Mouse (Mus musculus) retina, adult 2 months (tissue): ENCODE measurements around the gene Ncaph2.
A peak's percentile ranks its signal among the peaks of the same experiment; 100 is the strongest.

Experiments used
- DNase-seq: peaks from one replicate; pipeline ENCODE4 v3.0.0-alpha.2; 2012; ENCODE audit warnings: low read depth, low spot score

The Ncaph2 gene

GRCm38 (mm10) chr15:89341678-89342077, 13.8 kb upstream of the Ncaph2 start:
- no peak for DNase-seq

GRCm38 (mm10) chr15:89343325-89343724, 12.2 kb upstream of the Ncaph2 start:
- DNase-seq = no peak

GRCm38 (mm10) chr15:89350447-89350846, 5.1 kb upstream of the Ncaph2 start:
- DNase-seq = no peak

- DNase-seq = no peak
These were observed 4.2 kb upstream of the Ncaph2 start for GRCm38 (mm10) chr15:89351302-89351701.

- DNase-seq = no peak
These were observed 3.5 kb upstream of the Ncaph2 start for GRCm38 (mm10) chr15:89352054-89352453.

GRCm38 (mm10) chr15:89352795-89353194, 2.7 kb upstream of the Ncaph2 start:
- DNase-seq = no peak

GRCm38 (mm10) chr15:89353837-89354236, 1.7 kb upstream of the Ncaph2 start:
- no peak for DNase-seq

GRCm38 (mm10) chr15:89354455-89354854, 1.1 kb upstream of the Ncaph2 start:
- DNase-seq = no peak

- no peak for DNase-seq
These were observed 853 bp downstream of the Ncaph2 start for GRCm38 (mm10) chr15:89356372-89356771.

- no peak for DNase-seq
These were observed 3.3 kb downstream of the Ncaph2 start for GRCm38 (mm10) chr15:89358784-89359183.

- no peak for DNase-seq
These were observed 7.5 kb downstream of the Ncaph2 start for GRCm38 (mm10) chr15:89363051-89363450.

GRCm38 (mm10) chr15:89365141-89365551, 9.6 kb downstream of the Ncaph2 start:
- DNase-seq = no peak

GRCm38 (mm10) chr15:89372068-89372467, 16.5 kb downstream of the Ncaph2 start:
- no peak for DNase-seq

- no peak for DNase-seq
These were observed 17.0 kb downstream of the Ncaph2 start for GRCm38 (mm10) chr15:89372536-89372935.

- no peak for DNase-seq
These were observed 17.7 kb downstream of the Ncaph2 start for GRCm38 (mm10) chr15:89373027-89373761.

- peak; percentile 71 for DNase-seq
These were observed 18.3 kb downstream of the Ncaph2 start, which contains the start of gene Sco2 for GRCm38 (mm10) chr15:89373762-89374248. Gene Sco2 (minus strand): TSS chr15:89373846.

- no peak for DNase-seq
These were observed 18.8 kb downstream of the Ncaph2 start for GRCm38 (mm10) chr15:89374340-89374739.

- no peak for DNase-seq
These were observed 19.4 kb downstream of the Ncaph2 start for GRCm38 (mm10) chr15:89374801-89375534.

GRCm38 (mm10) chr15:89376040-89376439, 20.5 kb downstream of the Ncaph2 start:
- DNase-seq = no peak

GRCm38 (mm10) chr15:89376957-89377356, 21.4 kb downstream of the Ncaph2 start, which contains the start of gene Tymp:
Gene Tymp (minus strand): TSS chr15:89377039.
- DNase-seq = no peak

GRCm38 (mm10) chr15:89377362-89377761, 21.8 kb downstream of the Ncaph2 start:
- DNase-seq = no peak

GRCm38 (mm10) chr15:89377938-89378828, 22.7 kb downstream of the Ncaph2 start:
- no peak for DNase-seq
